Mouse (Mus musculus) heart, adult 2 months (tissue): Measurements from ENCODE around the gene Car10.

Experiments used
- CTCF ChIP-seq: fragments of 200-600 bp; IDR thresholded peaks from 2 replicates; pipeline ENCODE4 v1.8.1; 2022; ENCODE audit warnings: antibody characterized with exemption, mild to moderate bottlenecking, moderate library complexity
- EP300 ChIP-seq: fragments of 200-500 bp; IDR thresholded peaks from 2 replicates; pipeline ENCODE4 v1.6.1; 2011; ENCODE audit warnings: low read depth, low read length, control low read depth; ENCODE audit not compliant: insufficient read depth
- POLR2A ChIP-seq: fragments of 200-500 bp; IDR thresholded peaks from 2 replicates; pipeline ENCODE4 v1.6.1; 2011; ENCODE audit warnings: mild to moderate bottlenecking, low read depth, low read length, control low read depth; ENCODE audit not compliant: insufficient read depth

DNA sequence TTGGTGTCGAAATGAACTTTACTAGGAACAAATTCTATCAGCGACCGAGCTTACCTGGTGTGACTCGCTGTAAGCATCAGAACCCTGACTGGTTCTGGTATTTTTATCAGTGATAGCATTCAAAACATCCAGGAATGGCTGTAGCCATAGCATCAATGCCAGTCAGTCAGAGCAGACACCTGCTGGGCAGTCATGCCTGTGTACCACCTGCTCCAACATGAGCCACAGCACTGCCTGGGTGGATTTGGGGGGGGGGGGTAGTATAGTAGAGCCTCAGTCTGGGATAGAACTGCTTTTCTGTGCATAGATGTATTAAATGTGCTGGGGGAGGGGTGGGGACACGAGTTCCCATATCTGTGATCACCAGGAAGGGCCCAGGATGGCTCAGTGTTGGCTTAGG lies 525.8 kb downstream of the Car10 start:
- TF ChIP-seq CTCF (no peak), POLR2A (no peak), EP300 (no peak)
